22 mouse cellular contexts compared by ENCODE assay signal in the genomic region with DNA sequence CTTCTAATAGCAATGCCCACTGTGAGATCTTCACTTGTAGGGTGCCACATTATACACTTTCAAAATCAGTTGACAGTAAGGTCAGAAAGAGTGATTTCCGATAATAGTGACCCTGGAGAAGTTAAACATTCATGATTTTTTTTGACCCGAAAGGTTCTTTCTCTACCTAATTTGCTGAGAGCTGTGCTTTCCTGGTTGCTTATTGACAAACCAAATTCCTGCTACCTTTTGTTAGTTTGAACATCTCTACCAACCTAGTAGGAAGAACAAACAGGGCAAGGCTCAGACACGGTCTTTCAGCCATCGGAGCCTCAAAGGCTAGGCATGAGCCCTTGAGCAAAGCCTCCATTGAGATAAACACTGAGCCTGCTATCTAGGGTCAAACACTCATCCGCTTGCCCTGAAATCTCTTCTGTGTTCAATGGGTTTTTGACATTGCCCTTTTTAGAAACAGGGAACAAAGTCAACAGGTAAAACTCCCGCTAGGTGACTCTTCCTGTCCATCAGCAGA. TPM values are rescaled to one million over a fixed set of nuclear protein-coding genes. Genes with fewer than 3 reads are reported as not detected.
DNase-seq lines count a peak whose midpoint lies in the region; ATAC-seq and TF ChIP-seq lines count a peak whose summit lies in the region.
"Had no signal": no experiment of that assay in that cellular context is flagged by ENCODE, and none has a peak within 500 bp of the region (broad histone marks: within the 10 kb centered on the region; RNA-seq: fewer than 3 reads in every experiment).

No protein-coding gene starts in this region.

- no peak for TF ChIP-seq CTCF in kidney, adult 2 months (conservative IDR thresholded peaks at IDR 0.05; ENCODE audit: insufficient read depth, insufficient read length, low read depth, low read length)
- no peak for TF ChIP-seq CTCF in stomach, postnatal 0 days (IDR thresholded peaks at IDR 0.05; ENCODE audit: low read depth)

- no peak overlapping the region for H3K4me3 ChIP-seq in kidney, adult 2 months (ENCODE audit: insufficient read depth, low read depth, low read length)
- no peak overlapping the region for H3K4me3 ChIP-seq in liver, embryonic 11.5 days (ENCODE audit: low read depth, low read length)
- H3K4me3 ChIP-seq in liver, embryonic 15.5 days (replicated peaks) = no peak overlapping the region
- H3K4me3 ChIP-seq in stomach, postnatal 0 days (ENCODE audit: low read depth, low read length) = no peak overlapping the region
- H3K4me3 ChIP-seq: embryonic facial prominence, embryonic 12.5 days; forebrain, embryonic 15.5 days; heart, embryonic 10.5 days; hindbrain, embryonic 12.5 days had no signal

- no peak overlapping the region for H3K9ac ChIP-seq in liver, embryonic 11.5 days (ENCODE audit: low read depth, low read length)
- no peak overlapping the region for H3K9ac ChIP-seq in liver, embryonic 15.5 days
- H3K9ac ChIP-seq in stomach, postnatal 0 days (ENCODE audit: low read length) = no peak overlapping the region
- H3K9ac ChIP-seq: embryonic facial prominence, embryonic 12.5 days; forebrain, embryonic 15.5 days; hindbrain, embryonic 12.5 days had no signal

- DNase-seq in kidney, adult 2 months = peak; percentile 65
- no peak for DNase-seq in kidney, adult 18-20 months
- DNase-seq in liver, embryonic 11.5 days (ENCODE audit: low spot score) = no peak
- no peak for DNase-seq in lung, adult 18-20 months
- DNase-seq in embryo, embryonic 10 days (ENCODE audit: low spot score) = no peak
- no peak for DNase-seq in stomach, postnatal 0 days (ENCODE audit: low spot score)
- DNase-seq: adrenal gland, postnatal 10 days; B cell, adult 2 months; cerebellum, adult 11 months; cerebellum, adult 8-10 months; cerebellum, postnatal 14 days; gastrocnemius, postnatal 10 days; heart, adult 18-20 months; heart, postnatal 10 days; heart, postnatal 4 days had no signal

- H3K36me3 ChIP-seq in kidney, adult 2 months (ENCODE audit: control insufficient read depth, insufficient read depth, low read length) = no peaks in the 10 kb centered on the region
- H3K36me3 ChIP-seq in liver, embryonic 11.5 days (ENCODE audit: control insufficient read depth, insufficient read depth, low read length) = peaks cover 26% of the 10 kb centered on the region
- peaks cover 21% of the 10 kb centered on the region for H3K36me3 ChIP-seq in liver, embryonic 15.5 days (replicated peaks)
- peaks cover 5% of the 10 kb centered on the region for H3K36me3 ChIP-seq in stomach, postnatal 0 days (ENCODE audit: control insufficient read depth, insufficient read depth, low read length)
- H3K36me3 ChIP-seq: forebrain, embryonic 15.5 days; G1E had no signal

- H3K27ac ChIP-seq in kidney, adult 2 months (ENCODE audit: insufficient read depth, low read depth, low read length) = no peak overlapping the region
- H3K27ac ChIP-seq in liver, embryonic 11.5 days (ENCODE audit: low read depth, low read length) = no peak overlapping the region
- no peak overlapping the region; the same call in 1 of the 2 replicates for H3K27ac ChIP-seq in liver, embryonic 15.5 days (replicated peaks)
- no peak overlapping the region for H3K27ac ChIP-seq in stomach, postnatal 0 days (replicated peaks)
- H3K27ac ChIP-seq: embryonic facial prominence, embryonic 12.5 days; forebrain, embryonic 15.5 days; heart, embryonic 10.5 days; hindbrain, embryonic 12.5 days had no signal

- TF ChIP-seq POLR2A in kidney, adult 2 months (IDR thresholded peaks at IDR 0.05; ENCODE audit: low read depth, low read length) = no peak

- WGBS in kidney, adult 2 months = 70% methylated on average over 6 of the region's 6 CpGs
- 65% methylated on average over 6 of the region's 6 CpGs for WGBS in liver, embryonic 11.5 days
- WGBS in liver, embryonic 15.5 days (ENCODE audit: insufficient replicate concordance) = 54% methylated on average over 6 of the region's 6 CpGs
- 80% methylated on average over 6 of the region's 6 CpGs for WGBS in stomach, postnatal 0 days

- H3K4me2 ChIP-seq in liver, embryonic 11.5 days = no peak overlapping the region
- no peak overlapping the region for H3K4me2 ChIP-seq in liver, embryonic 15.5 days
- no peak overlapping the region for H3K4me2 ChIP-seq in stomach, postnatal 0 days (replicated peaks; ENCODE audit: low read depth)
- H3K4me2 ChIP-seq: embryonic facial prominence, embryonic 12.5 days; forebrain, embryonic 15.5 days; hindbrain, embryonic 12.5 days had no signal

- no peaks in the 10 kb centered on the region for H3K9me3 ChIP-seq in liver, embryonic 11.5 days (ENCODE audit: control insufficient read depth, low read length)
- no peaks in the 10 kb centered on the region for H3K9me3 ChIP-seq in liver, embryonic 15.5 days (replicated peaks)
- no peaks in the 10 kb centered on the region for H3K9me3 ChIP-seq in stomach, postnatal 0 days (ENCODE audit: control insufficient read depth, low read length)
- H3K9me3 ChIP-seq: embryonic facial prominence, embryonic 12.5 days; forebrain, embryonic 15.5 days; G1E; heart, embryonic 10.5 days; hindbrain, embryonic 12.5 days had no signal

- peak; percentile 49 for ATAC-seq in liver, embryonic 11.5 days (replicated peaks; ENCODE audit: low FRiP score)
- ATAC-seq in liver, embryonic 15.5 days (ENCODE audit: insufficient read depth) = peak; percentile 73
- no peak for ATAC-seq in stomach, postnatal 0 days (ENCODE audit: low FRiP score, low TSS enrichment)
- ATAC-seq: CD4-positive, CD25-positive, alpha-beta regulatory T cell, adult 4 months; forebrain, embryonic 15.5 days had no signal

- H3K4me1 ChIP-seq in kidney, adult 2 months (ENCODE audit: control insufficient read depth, insufficient read depth, low read length) = 0 out of 2 replicates have a peak, but pooled peaks cover 3% of the 10 kb centered on the region
- no peaks in the 10 kb centered on the region for H3K4me1 ChIP-seq in liver, embryonic 11.5 days (replicated peaks; ENCODE audit: control insufficient read depth, insufficient read depth, low read length)
- 0 out of 2 replicates have a peak, but pooled peaks cover 3% of the 10 kb centered on the region for H3K4me1 ChIP-seq in liver, embryonic 15.5 days (replicated peaks)
- H3K4me1 ChIP-seq in stomach, postnatal 0 days (replicated peaks; ENCODE audit: control insufficient read depth, insufficient read depth) = no peaks in the 10 kb centered on the region
- H3K4me1 ChIP-seq: embryonic facial prominence, embryonic 12.5 days; forebrain, embryonic 15.5 days; heart, embryonic 10.5 days; hindbrain, embryonic 12.5 days had no signal

- TF ChIP-seq EP300 in stomach, postnatal 0 days (optimal IDR thresholded peaks at IDR 0.05) = no peak

- no peaks in the 10 kb centered on the region for H3K27me3 ChIP-seq in kidney, adult 2 months (replicated peaks; ENCODE audit: control insufficient read depth, insufficient read depth, low read length)
- H3K27me3 ChIP-seq in liver, embryonic 11.5 days (replicated peaks; ENCODE audit: control insufficient read depth, insufficient read depth, low read length) = no peaks in the 10 kb centered on the region
- H3K27me3 ChIP-seq in liver, embryonic 15.5 days = no peaks in the 10 kb centered on the region
- H3K27me3 ChIP-seq in stomach, postnatal 0 days (ENCODE audit: control insufficient read depth, insufficient read depth, low read length) = no peaks in the 10 kb centered on the region
- H3K27me3 ChIP-seq: embryonic facial prominence, embryonic 12.5 days; forebrain, embryonic 15.5 days; hindbrain, embryonic 12.5 days had no signal

RNA-seq across cellular contexts. Expression of a gene that starts 18.5 kb away (rescaled TPM):
- 47.3 and 53.2 TPM in 2 replicates for polyA plus RNA-seq in kidney, adult 2 months (2012; rRNA removed)
- 171 and 175 TPM in 2 replicates for polyA plus RNA-seq in liver, embryonic 11.5 days (2014; fragmentation: Nextera tagmentation; extraction: Ambion mirVana)
- 125 and 154 TPM in 2 replicates for polyA plus RNA-seq in liver, embryonic 15.5 days (2015; fragmentation: Nextera tagmentation; extraction: Ambion mirVana)
- 65.1 and 74.2 TPM in 2 replicates for polyA plus RNA-seq in stomach, postnatal 0 days (2015; fragmentation: Nextera tagmentation; extraction: Ambion mirVana)
